Mouse (Mus musculus) kidney, embryonic 14.5 days (tissue): ENCODE data around the gene Slc25a19. TPM values are rescaled to one million over a fixed set of nuclear protein-coding genes. Genes with fewer than 3 reads are reported as not detected.

Experiments used
- ATAC-seq: fragments of 200-750 bp; cut with Nextera tagmentation; 2 replicates; pipeline ENCODE4 v1.8.0; 2017; ENCODE audit warnings: moderate number of reproducible peaks, mild to moderate bottlenecking, moderate TSS enrichment, moderate library complexity; ENCODE audit not compliant: low FRiP score, low TSS enrichment
- H3K27ac ChIP-seq: fragments of 300-500 bp; sonication (generic); 2 replicates; pipeline ENCODE4 v1.5.1; 2014; ENCODE audit warnings: low read depth, mild to moderate bottlenecking, low read length, moderate library complexity, mixed read lengths
- H3K27me3 ChIP-seq: fragments of 300-500 bp; sonication (generic); 2 replicates; pipeline ENCODE4 v1.6.1; 2014; ENCODE audit warnings: mild to moderate bottlenecking, low read length; ENCODE audit not compliant: control insufficient read depth, insufficient read depth
- H3K36me3 ChIP-seq: fragments of 300-500 bp; sonication (generic); 2 replicates; pipeline ENCODE4 v1.6.1; 2014; ENCODE audit warnings: low read length, mixed read lengths; ENCODE audit not compliant: control insufficient read depth, insufficient read depth
- H3K4me1 ChIP-seq: fragments of 300-500 bp; sonication (generic); 2 replicates; pipeline ENCODE4 v1.6.1; 2014; ENCODE audit warnings: low read length, mixed read lengths; ENCODE audit not compliant: control insufficient read depth, insufficient read depth
- H3K4me2 ChIP-seq: fragments of 300-500 bp; sonication (generic); replicated peaks from 2 replicates; pipeline ENCODE4 v1.6.1; 2014; ENCODE audit warnings: low read depth, mild to moderate bottlenecking, low read length
- H3K4me3 ChIP-seq: fragments of 300-500 bp; sonication (generic); 2 replicates; pipeline ENCODE4 v1.5.1; 2014; ENCODE audit warnings: mild to moderate bottlenecking, low read length
- H3K9ac ChIP-seq: fragments of 300-500 bp; sonication (generic); 2 replicates; pipeline ENCODE4 v1.6.1; 2014; ENCODE audit warnings: low read depth, mild to moderate bottlenecking, low read length, moderate library complexity
- H3K9me3 ChIP-seq: fragments of 300-500 bp; sonication (generic); 2 replicates; pipeline ENCODE4 v1.6.1; 2016; ENCODE audit warnings: low read length; ENCODE audit not compliant: control insufficient read depth
- WGBS: fragments of 180-500 bp; shearing (Covaris S2); extraction: QIAGEN DNeasy Blood & Tissue Kit; methylation state at CpG from one replicate; pipeline ENCODE4 v1.1.7; 2014; 5-methylcytosine and 5-hydroxymethylcytosine counted together
- polyA plus RNA-seq: library from polyadenylated mRNA; unstranded; fragments of >200 nt; fragmentation: Nextera tagmentation; extraction: Ambion mirVana; gene quantifications from 2 replicates; pipeline ENCODE4 v1.2.1, GENCODE M21; 2014

Gene Slc25a19
- polyA plus RNA-seq, 1 experiment from 2014 or later, result 40.8 TPM

DNA sequence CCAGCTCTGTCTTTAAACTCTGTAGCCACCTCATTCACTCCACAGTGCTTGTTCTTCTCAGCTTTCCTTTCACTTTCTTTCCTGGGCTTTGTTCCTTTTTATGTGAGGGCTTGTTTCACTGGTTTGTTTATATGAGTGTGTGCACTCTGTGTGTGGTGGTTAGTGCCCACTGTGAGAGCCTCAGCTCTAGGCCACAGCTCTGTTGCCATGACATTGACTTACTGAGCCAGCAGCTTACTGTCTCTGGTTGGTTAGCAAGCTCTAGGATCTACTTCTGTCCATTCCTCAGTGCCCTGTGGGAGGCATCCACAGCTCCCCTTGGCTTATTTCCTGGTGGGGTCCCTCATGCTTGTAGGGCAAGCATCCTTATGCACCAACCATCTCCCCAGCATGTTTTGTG lies 49.0 kb downstream of the Slc25a19 start:
- H3K4me1 ChIP-seq, result no peaks in the 10 kb centered on the region
- ATAC-seq, result no peak
- H3K27me3 ChIP-seq, result no peaks in the 10 kb centered on the region
- H3K9me3 ChIP-seq, result no peaks in the 10 kb centered on the region
- no peak overlapping the region for H3K4me3 ChIP-seq
- no peak overlapping the region for H3K4me2 ChIP-seq
- peaks cover 71% of the 10 kb centered on the region for H3K36me3 ChIP-seq
- no peak overlapping the region for H3K27ac ChIP-seq
- no peak overlapping the region for H3K9ac ChIP-seq

DNA sequence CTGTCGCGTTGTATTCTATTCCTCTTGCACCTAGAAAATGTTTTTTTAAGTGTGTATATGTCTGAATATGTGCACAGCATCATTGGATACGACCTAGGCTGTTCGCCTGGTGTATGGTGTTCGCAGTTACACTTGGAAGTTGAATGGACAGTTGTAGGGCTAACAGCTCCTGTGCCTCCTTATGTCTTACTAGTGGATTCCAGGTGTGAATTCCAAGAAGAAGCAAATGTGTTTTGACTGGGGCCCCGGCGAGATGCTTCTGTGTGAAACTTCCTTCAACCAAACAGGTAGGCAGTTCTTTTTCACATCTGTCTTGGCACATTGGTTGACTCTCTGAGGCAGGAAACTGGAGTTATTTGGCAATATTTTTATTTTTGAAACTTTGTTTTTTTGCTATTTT lies 63.1 kb downstream of the Slc25a19 start:
- Histone ChIP-seq H3K27me3 (no peaks in the 10 kb centered on the region), H3K4me2 (peak overlapping the region; percentile 69), H3K9me3 (no peaks in the 10 kb centered on the region), H3K4me3 (peak overlapping the region; percentile 60), H3K4me1 (peaks cover 13% of the 10 kb centered on the region), H3K27ac (no peak overlapping the region), H3K9ac (peak overlapping the region; percentile 74), H3K36me3 (peaks cover 40% of the 10 kb centered on the region)
- 15% methylated on average over 7 of the region's 7 CpGs for WGBS
- ATAC-seq, result no peak

Other genes starting within 250 kb of the Slc25a19 start
- 11.5 and 13.0 TPM in 2 replicates for gene Cdr2l, start 246.4 kb downstream of the Slc25a19 start, polyA plus RNA-seq
- 235 and 261 TPM in 2 replicates for gene Mrpl58, start 224.5 kb downstream of the Slc25a19 start, polyA plus RNA-seq
- gene Atp5h, start 208.3 kb downstream of the Slc25a19 start, polyA plus RNA-seq, result 962 and 1,151 TPM in 2 replicates
- 22.7 and 23.9 TPM in 2 replicates for gene Kctd2, start 208.2 kb downstream of the Slc25a19 start, polyA plus RNA-seq
- gene Trim80, start 187.8 kb downstream of the Slc25a19 start, polyA plus RNA-seq, result 0.14 and 0.33 TPM in 2 replicates
- 9.0 and 10.7 TPM in 2 replicates for gene Slc16a5, start 165.8 kb downstream of the Slc25a19 start, polyA plus RNA-seq
- gene Armc7, start 152.6 kb downstream of the Slc25a19 start, polyA plus RNA-seq, result 5.7 and 7.9 TPM in 2 replicates
- gene Nt5c, start 136.4 kb downstream of the Slc25a19 start, polyA plus RNA-seq, result 75.6 and 76.3 TPM in 2 replicates
- gene Jpt1, start 113.9 kb downstream of the Slc25a19 start, polyA plus RNA-seq, result 487 and 524 TPM in 2 replicates
- 1,228 and 1,562 TPM in 2 replicates for gene Sumo2, start 92.0 kb downstream of the Slc25a19 start, polyA plus RNA-seq
- gene Nup85, start 63.9 kb downstream of the Slc25a19 start, polyA plus RNA-seq, result 159 and 197 TPM in 2 replicates
- 99.7 and 100 TPM in 2 replicates for gene Mrps7, start 24.4 kb downstream of the Slc25a19 start, polyA plus RNA-seq
- 14.4 and 22.7 TPM in 2 replicates for gene Gga3, start 24.2 kb downstream of the Slc25a19 start, polyA plus RNA-seq
- 33.3 and 33.6 TPM in 2 replicates for gene Mif4gd, start 15.3 kb downstream of the Slc25a19 start, polyA plus RNA-seq
- gene Grb2, start 80.3 kb upstream of the Slc25a19 start, polyA plus RNA-seq, result 47.7 and 53.0 TPM in 2 replicates
- gene Tmem94, start 137.1 kb upstream of the Slc25a19 start, polyA plus RNA-seq, result 12.4 and 19.9 TPM in 2 replicates
- 14.2 and 17.5 TPM in 2 replicates for gene Caskin2, start 185.3 kb upstream of the Slc25a19 start, polyA plus RNA-seq
- gene Tsen54, start 186.4 kb upstream of the Slc25a19 start, polyA plus RNA-seq, result 26.2 and 34.9 TPM in 2 replicates
- 24.3 and 28.7 TPM in 2 replicates for gene Llgl2, start 195.8 kb upstream of the Slc25a19 start, polyA plus RNA-seq
- gene Myo15b, start 230.1 kb upstream of the Slc25a19 start, polyA plus RNA-seq, result 2.8 and 5.5 TPM in 2 replicates